Mouse (Mus musculus): ENCODE results near the gene Ssc4d.

The Ssc4d gene

GRCm38 (mm10) chr5:135940587-135940986 is 33.7 kb downstream of the Ssc4d start:
- in situ Hi-C loops (cut with MboI, MseI), result no loop called here

GRCm38 (mm10) chr5:135935641-135936190 is 38.6 kb downstream of the Ssc4d start:
- in situ Hi-C loops (cut with MboI, MseI), result loop anchor here (10.0 kb wide), 1 partner anchor 1369 kb away; the partner anchor contains the start of gene Srrt

GRCm38 (mm10) chr5:135935176-135935523 is 39.2 kb downstream of the Ssc4d start:
- in situ Hi-C loops (cut with MboI, MseI), result loop anchor here (10.0 kb wide), 1 partner anchor 1370 kb away; the partner anchor contains the start of gene Srrt

GRCm38 (mm10) chr5:135934481-135935175 is 39.7 kb downstream of the Ssc4d start, which contains the start of gene Ywhag:
Gene Ywhag, minus strand, starts transcription at chr5:135934616.
- in situ Hi-C loops (cut with MboI, MseI), result loop anchor here (10.0 kb wide), 1 partner anchor 1370 kb away; the partner anchor contains the start of gene Srrt

- in situ Hi-C loops (cut with MboI, MseI), result loop anchor here (10.0 kb wide), 1 partner anchor 1371 kb away; the partner anchor contains the start of gene Srrt
Observed at GRCm38 (mm10) chr5:135933900-135934441, 40.4 kb downstream of the Ssc4d start.

GRCm38 (mm10) chr5:135933222-135933899 is 41.0 kb downstream of the Ssc4d start:
- in situ Hi-C loops (cut with MboI, MseI), result loop anchor here (10.0 kb wide), 1 partner anchor 1371 kb away; the partner anchor contains the start of gene Srrt

GRCm38 (mm10) chr5:135932359-135932758 is 42.0 kb downstream of the Ssc4d start:
- in situ Hi-C loops (cut with MboI, MseI), result loop anchor here (10.0 kb wide), 1 partner anchor 1372 kb away; the partner anchor contains the start of gene Srrt

- in situ Hi-C loops (cut with MboI, MseI), result loop anchor here (10.0 kb wide), 1 partner anchor 1373 kb away; the partner anchor contains the start of gene Srrt
Observed at GRCm38 (mm10) chr5:135931526-135931925, 42.8 kb downstream of the Ssc4d start.

GRCm38 (mm10) chr5:135929685-135930424 is 44.5 kb downstream of the Ssc4d start:
- in situ Hi-C loops (cut with MboI, MseI), result loop anchor here (10.0 kb wide), 1 partner anchor 1375 kb away; the partner anchor contains the start of gene Srrt

- in situ Hi-C loops (cut with MboI, MseI), result no loop called here
Observed at GRCm38 (mm10) chr5:135923901-135924300, 50.4 kb downstream of the Ssc4d start.

GRCm38 (mm10) chr5:135919902-135920301 is 54.4 kb downstream of the Ssc4d start:
- in situ Hi-C loops (cut with MboI, MseI), result no loop called here

GRCm38 (mm10) chr5:135918593-135918992 is 55.7 kb downstream of the Ssc4d start:
- in situ Hi-C loops (cut with MboI, MseI), result no loop called here

- in situ Hi-C loops (cut with MboI, MseI), result no loop called here
Observed at GRCm38 (mm10) chr5:135918059-135918437, 56.3 kb downstream of the Ssc4d start.

GRCm38 (mm10) chr5:135917327-135918058 is 56.8 kb downstream of the Ssc4d start:
- in situ Hi-C loops (cut with MboI, MseI), result no loop called here

GRCm38 (mm10) chr5:135916601-135917000 is 57.7 kb downstream of the Ssc4d start:
- in situ Hi-C loops (cut with MboI, MseI), result no loop called here

- in situ Hi-C loops (cut with MboI, MseI), result no loop called here
Observed at GRCm38 (mm10) chr5:135916051-135916565, 58.2 kb downstream of the Ssc4d start.

GRCm38 (mm10) chr5:135914156-135914555 is 60.2 kb downstream of the Ssc4d start:
- in situ Hi-C loops (cut with MboI, MseI), result no loop called here

GRCm38 (mm10) chr5:135913201-135913600 is 61.1 kb downstream of the Ssc4d start:
- in situ Hi-C loops (cut with MboI, MseI), result no loop called here

- in situ Hi-C loops (cut with MboI, MseI), result no loop called here
Observed at GRCm38 (mm10) chr5:135911633-135912220, 62.6 kb downstream of the Ssc4d start.

- in situ Hi-C loops (cut with MboI, MseI), result no loop called here
Observed at GRCm38 (mm10) chr5:135910813-135911212, 63.5 kb downstream of the Ssc4d start.

Measured in T-helper 1 cell (primary cell).